Mouse (Mus musculus) spleen, postnatal 0 days (tissue): ENCODE data around the gene Gstt4. TPM values are rescaled to one million over a fixed set of nuclear protein-coding genes. Genes with fewer than 3 reads are reported as not detected.

ENCODE experiments used
- polyA plus RNA-seq: library from polyadenylated mRNA; unstranded; fragments of >200 nt; fragmentation: Nextera tagmentation; extraction: Ambion mirVana; gene quantifications from 2 replicates; pipeline ENCODE4 v1.2.1, GENCODE M21; 2015

Gene Gstt4
- not detected in 2 replicates for polyA plus RNA-seq

DNA sequence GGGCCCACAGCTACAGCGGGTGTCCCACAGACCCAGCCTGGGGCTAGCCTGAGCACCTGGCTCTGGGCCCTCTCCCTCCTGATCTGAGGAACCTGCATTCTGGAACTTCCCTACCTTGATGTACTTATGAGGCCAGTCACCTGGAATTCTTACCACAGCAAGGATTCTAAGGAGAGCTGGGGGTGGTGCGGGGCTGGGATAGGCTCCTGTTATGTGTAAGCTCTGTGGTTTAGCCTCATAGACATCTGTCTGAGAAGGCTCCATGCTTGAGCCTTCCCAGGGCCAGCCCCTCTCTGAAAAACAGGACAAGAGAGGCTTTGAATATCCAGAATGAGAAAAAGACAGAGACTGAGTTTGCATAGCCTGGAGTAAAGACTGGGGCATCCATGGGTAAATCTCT is at the start of gene Gstt4:
Gene Gstt4 (minus strand): TSS at position 101 of the 400 bp plus-strand sequence.

DNA sequence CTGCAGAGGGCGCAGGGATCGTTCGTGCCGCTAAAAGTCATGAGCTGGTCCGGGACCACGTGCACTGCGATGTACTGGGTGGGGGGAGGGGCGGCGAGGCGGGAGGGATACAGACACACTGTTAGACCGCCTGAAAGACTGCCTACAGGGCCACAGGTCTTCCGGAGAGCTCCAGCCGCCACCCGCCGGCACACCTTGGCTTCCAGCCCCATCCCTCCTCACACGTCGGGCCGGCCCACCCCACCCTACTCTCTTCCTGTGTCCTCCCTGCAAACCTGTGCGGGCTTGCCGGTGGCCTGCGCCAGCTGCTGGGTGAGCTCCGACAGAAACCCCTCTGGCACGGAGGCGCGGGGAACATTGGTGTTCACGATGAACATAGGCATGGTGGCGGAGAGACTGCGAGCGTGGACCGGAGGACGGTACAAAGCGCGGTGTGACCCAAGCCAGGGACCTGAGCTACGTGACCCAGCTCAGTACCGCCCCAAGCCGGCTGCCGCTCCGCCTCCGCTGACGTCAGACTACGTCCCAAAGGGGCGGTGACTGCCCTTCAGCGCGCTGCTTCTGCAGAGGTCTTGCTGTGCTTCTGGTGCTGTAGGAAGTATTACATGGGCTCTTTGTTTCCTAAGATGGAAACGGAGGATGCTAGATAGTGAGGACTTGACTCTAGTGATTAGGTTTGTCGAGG is 37.6 kb upstream of the Gstt4 start, which contains the start of gene Mif:
Gene Mif (minus strand): TSS at position 455 of the 685 bp plus-strand sequence.

DNA sequence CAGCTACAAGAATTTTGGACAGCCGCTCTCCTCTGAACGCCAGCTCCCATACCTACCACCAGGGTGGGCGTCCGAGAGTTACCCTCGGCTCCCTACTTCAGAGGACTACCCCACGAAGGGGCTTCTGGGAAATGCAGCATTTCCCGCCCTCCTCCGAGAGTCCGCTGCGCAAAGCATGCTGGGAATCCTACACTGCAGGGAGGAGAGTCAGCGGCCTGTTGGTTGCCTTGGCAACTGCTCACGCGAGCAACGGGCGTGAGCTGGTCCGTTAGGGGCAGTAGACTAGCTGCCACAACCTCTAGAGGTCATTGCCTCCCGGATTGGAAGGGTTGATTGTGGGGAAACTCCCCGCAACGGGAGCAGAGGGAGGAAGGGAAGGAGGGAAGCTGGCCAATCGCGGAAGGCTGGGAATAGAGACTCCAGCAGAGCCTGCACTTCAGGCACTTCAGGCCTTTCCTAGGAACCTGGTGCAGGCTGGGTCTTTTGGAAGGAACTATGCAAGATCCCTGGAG is 15.0 kb upstream of the Gstt4 start, which contains the start of gene Gstt2:
Gene Gstt2 (minus strand): TSS at position 177 of the 512 bp plus-strand sequence.

DNA sequence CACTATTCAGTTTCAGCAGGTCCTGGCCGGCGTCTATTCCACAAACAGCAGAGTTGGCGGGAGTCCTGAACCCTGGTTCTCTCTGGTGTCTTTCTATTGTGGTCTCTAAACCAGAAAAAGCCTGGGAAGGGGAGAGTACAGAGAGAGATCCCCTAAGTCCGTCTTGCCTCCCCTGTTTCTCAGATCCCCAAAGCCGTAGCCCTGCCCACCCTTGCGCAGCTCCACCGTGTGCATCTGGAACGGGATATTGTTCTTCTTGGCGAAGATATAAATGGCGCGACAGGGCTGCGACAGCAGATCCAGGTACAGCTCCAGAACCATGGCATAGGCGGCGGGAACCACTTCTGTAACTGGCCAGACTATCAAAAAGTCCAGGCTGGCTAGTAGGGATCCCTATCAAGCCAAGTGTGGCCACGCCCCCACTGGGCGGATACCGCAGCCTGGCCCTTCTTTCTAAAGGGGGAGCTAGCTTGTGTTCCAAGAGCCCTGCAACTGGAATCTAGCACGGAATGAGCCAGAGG is 24.1 kb downstream of the Gstt4 start, which contains the start of gene Gstt1:
Gene Gstt1 (minus strand): TSS at position 409 of the 521 bp plus-strand sequence.

DNA sequence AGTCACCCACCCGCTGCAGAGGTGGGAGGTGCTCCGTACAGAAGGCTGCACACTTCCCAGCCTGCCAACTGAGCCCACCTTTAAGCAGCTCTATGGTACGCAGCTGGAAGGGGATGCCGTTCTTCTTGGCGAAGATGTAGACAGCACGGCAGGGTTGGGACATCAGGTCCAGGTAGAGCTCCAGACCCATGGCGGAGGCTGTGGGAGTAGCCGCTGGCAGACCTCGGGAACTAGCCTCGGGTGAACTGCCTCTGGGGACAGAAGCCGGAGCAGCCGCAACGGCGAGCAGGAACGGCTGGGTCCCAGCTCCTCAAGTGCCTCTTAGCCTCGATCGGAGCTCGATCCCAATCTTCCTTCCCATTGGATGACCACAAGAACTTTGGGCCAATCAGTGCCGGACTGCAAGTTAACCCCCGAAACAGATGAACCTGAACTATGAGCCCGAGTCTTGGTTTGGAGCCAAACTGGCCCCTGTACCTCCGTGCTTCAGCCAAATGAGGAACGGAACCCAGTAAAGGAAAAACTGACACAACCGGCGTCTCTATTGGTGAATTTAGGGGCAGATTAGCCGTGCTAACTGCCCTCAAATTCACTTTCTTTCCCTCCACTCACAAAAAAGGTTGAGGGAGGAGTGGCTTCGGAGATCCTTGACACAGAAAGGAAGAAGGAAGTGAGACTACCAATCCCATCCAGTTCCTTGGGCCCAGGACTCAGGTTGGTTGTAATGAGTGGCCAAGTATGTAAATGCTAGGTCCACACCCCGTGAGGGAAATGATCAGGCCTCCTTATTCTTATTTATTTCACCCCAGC is 41.4 kb downstream of the Gstt4 start, which contains the start of the genes Gm20441 and Gstt3:
Gene Gm20441 (minus strand): TSS at position 186 of the 810 bp plus-strand sequence.
Gene Gstt3 (minus strand): TSS at position 646 of the 810 bp plus-strand sequence.

DNA sequence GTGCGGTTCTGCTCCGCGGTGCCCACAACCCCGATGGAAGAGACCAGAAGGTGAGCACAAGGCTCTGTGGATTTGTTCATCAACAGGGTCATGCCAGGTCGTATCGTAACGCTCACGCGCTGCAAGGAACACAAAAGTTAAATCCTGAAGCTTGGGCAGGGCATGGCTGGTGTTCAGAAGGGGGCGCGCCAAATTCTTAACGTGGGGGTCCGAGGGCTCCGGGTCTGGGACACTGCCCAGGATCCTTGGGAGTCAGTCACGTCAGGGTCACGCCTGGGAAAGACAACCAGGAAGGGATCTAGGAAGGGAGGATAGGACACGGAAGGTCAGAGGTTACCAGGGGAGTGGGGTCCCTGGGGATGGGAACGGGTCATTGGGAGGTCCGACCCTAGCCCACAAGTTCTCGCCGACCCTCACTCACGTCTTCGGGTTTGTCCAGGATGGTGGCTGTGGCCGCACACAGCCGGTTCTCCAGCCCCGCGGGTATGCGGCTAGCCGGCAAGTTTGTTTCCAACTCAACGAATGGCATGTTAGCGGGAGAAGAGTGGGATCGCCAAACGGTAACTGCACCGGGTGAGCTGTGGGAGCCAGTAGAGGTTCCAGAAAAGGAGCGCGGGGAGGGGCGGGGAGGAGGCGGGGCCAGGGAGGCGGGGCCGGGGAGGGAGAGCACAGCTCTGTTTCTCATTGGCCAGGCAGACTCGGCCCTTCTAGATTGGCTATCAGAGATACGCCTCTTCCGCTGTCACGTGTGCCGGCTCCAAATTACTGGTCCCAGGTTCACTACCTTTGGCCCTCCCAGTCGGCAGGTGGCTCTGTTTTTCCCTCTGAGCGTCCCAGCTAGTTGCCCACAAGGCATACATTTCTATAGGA is 49.3 kb downstream of the Gstt4 start, which contains the start of gene Ddt:
Gene Ddt (minus strand): TSS at position 620 of the 870 bp plus-strand sequence.

Other genes with a start within 250 kb of the Gstt4 start
- gene Ggt5, start 233.2 kb downstream of the Gstt4 start, polyA plus RNA-seq: 5.1 and 8.3 TPM in 2 replicates
- gene Susd2, start 178.5 kb downstream of the Gstt4 start, polyA plus RNA-seq: 3.8 and 3.9 TPM in 2 replicates
- gene Cabin1, start 58.2 kb downstream of the Gstt4 start, polyA plus RNA-seq: 26.2 and 30.1 TPM in 2 replicates
- gene Ddt, start 49.1 kb downstream of the Gstt4 start, polyA plus RNA-seq: 18.3 and 25.7 TPM in 2 replicates
- not detected in 2 replicates for gene Gm20441, start 41.6 kb downstream of the Gstt4 start, polyA plus RNA-seq
- gene Gstt3, start 41.1 kb downstream of the Gstt4 start, polyA plus RNA-seq: 2.4 and 3.0 TPM in 2 replicates
- 6.4 and 7.5 TPM in 2 replicates for gene Gstt1, start 24.0 kb downstream of the Gstt4 start, polyA plus RNA-seq
- gene Gstt2, start 14.9 kb upstream of the Gstt4 start, polyA plus RNA-seq: 16.2 and 20.3 TPM in 2 replicates
- gene Mif, start 37.7 kb upstream of the Gstt4 start, polyA plus RNA-seq: 666 and 688 TPM in 2 replicates
- 0.67 and 1.0 TPM in 2 replicates for gene Derl3, start 70.9 kb upstream of the Gstt4 start, polyA plus RNA-seq
- 64.1 and 66.6 TPM in 2 replicates for gene Smarcb1, start 99.1 kb upstream of the Gstt4 start, polyA plus RNA-seq
- gene Chchd10, start 110.6 kb upstream of the Gstt4 start, polyA plus RNA-seq: 83.0 and 91.7 TPM in 2 replicates
- gene Mmp11, start 114.0 kb upstream of the Gstt4 start, polyA plus RNA-seq: 9.6 and 12.3 TPM in 2 replicates
- gene Gm867, start 118.1 kb upstream of the Gstt4 start, polyA plus RNA-seq: 15.8 and 17.8 TPM in 2 replicates
- 41.2 and 56.8 TPM in 2 replicates for gene Vpreb3, start 120.5 kb upstream of the Gstt4 start, polyA plus RNA-seq
- not detected in 2 replicates for gene Gm5134, start 132.0 kb upstream of the Gstt4 start, polyA plus RNA-seq
- gene Zfp280b, start 210.1 kb upstream of the Gstt4 start, polyA plus RNA-seq: 4.9 and 5.5 TPM in 2 replicates